Mouse (Mus musculus) adrenal gland, adult 2 months (tissue): Measurements from ENCODE around the gene Plxna4. TPM values are rescaled to one million over a fixed set of nuclear protein-coding genes. Genes with fewer than 3 reads are reported as not detected.

Experiments
- DNase-seq: peaks from one replicate; pipeline ENCODE4 v3.0.0; 2021
- polyA plus RNA-seq: library from polyadenylated mRNA; depleted of rRNA; stranded (reverse); fragments of >200 nt; gene quantifications from 2 replicates; pipeline ENCODE4 v1.2.3, GENCODE M21; 2012
- total RNA-seq, 2 experiments: library from RNA; stranded (reverse); gene quantifications; 2 replicates each; pipeline ENCODE4 v1.2.3; 2021

Gene Plxna4
- total and polyA plus RNA-seq, 3 experiments, result 1.7 to 6.4 (median 4.9) TPM

- DNase-seq, result no peak
Observed at GRCm38 (mm10) chr6:32406316-32407095, 181.5 kb downstream of the Plxna4 start.

- DNase-seq, result no peak
Observed at GRCm38 (mm10) chr6:32402560-32403235, 185.3 kb downstream of the Plxna4 start.

GRCm38 (mm10) chr6:32398261-32398660, 189.7 kb downstream of the Plxna4 start:
- DNase-seq, result peak; percentile 7

DNA sequence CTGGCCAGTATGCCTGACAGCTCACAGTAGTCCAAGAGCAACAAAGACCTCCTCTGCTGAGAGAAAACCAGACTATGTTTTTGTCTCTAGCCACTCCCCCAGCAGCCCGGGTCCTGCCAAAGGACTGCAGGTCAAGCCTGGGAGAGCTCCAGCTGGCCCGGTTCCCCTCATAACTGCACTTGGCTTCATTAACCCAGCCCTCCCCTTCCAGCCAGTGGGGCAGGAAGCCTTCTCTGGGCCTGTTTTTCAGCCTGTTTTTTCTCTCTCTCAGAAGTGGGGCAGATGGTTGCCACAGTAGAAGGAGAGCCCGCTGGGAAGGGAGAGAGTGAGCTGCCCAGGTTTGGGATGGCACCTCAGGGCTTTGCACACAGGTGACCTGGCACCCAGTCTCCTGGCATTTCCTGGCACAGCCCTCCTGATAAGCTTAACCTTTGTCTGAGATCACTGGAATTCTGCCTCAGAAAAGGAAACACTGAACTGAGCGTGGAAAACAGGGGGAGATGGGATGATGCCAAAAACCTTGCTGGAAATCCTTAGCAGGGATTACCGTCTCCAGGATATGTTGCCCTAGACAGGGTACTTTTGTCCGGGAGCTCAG, 190.8 kb downstream of the Plxna4 start:
- peak; percentile 90 for DNase-seq

GRCm38 (mm10) chr6:32395415-32395814, 192.6 kb downstream of the Plxna4 start:
- peak; percentile 20 for DNase-seq

GRCm38 (mm10) chr6:32392262-32392661, 195.7 kb downstream of the Plxna4 start:
- DNase-seq, result no peak

DNA sequence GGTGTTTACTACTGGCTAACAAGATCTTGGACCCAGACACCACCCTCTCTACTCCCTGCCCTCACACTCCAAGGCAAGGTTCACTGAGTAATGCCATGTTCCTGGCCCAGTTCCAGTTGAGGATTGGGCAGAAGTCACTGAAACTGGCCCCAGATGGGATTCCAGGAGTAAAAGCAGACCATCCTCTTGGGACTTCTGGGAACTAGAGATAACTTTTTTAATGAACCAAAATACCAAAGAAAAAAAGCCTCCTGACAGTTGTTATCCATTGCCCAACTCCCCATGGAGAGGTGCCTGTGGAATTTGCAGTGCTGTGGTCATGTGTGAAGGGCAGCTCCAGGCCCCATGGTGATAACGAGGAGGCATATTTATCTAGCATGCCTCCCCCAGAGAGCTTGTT, 199.7 kb downstream of the Plxna4 start:
- DNase-seq, result peak; percentile 30

- no peak for DNase-seq
Observed at GRCm38 (mm10) chr6:32386915-32387314, 201.1 kb downstream of the Plxna4 start.

GRCm38 (mm10) chr6:32384937-32385336, 203.1 kb downstream of the Plxna4 start:
- DNase-seq, result no peak

DNA sequence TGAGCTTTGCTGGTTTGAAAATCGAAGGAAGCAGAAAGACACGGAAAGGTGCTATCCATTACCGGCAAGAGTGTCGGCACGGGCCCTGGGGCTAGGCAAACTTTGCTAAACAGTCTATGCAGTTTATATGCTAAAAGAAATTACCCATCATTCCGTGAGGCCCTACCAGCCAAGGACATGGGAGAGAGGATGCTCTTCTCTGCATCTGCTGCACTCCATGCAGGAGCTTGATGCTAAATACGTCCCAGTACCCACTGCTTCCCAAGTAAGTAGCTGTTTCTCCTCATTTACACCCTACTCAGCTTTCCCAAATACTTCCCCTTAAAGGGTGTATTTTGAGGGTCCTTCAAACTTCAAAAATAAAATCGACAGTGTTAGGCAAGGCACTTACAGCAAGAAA, 203.6 kb downstream of the Plxna4 start:
- DNase-seq, result no peak

GRCm38 (mm10) chr6:32381516-32381915, 206.5 kb downstream of the Plxna4 start:
- DNase-seq, result no peak

DNA sequence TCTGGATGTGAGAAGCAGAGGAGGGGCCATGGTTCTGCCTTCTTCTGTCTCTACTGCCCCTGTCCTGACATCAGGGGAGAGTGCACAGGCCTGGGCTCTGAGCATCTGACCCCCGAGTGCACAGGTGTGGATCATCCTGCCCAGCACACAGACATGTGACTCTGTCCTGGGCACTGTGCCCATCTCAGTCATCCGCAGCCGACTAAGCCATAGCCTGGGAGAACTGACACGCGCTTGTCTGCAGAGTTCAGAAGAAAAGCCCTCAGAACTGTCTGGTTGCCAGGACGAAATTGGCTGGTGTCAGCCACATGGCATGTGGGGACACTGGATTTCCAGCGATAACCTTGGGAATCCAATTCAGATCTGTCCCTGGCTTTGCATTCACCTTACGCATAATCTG, 210.8 kb downstream of the Plxna4 start:
- DNase-seq, result peak; percentile 47

GRCm38 (mm10) chr6:32373931-32374361, 214.0 kb downstream of the Plxna4 start:
- DNase-seq, result no peak

DNA sequence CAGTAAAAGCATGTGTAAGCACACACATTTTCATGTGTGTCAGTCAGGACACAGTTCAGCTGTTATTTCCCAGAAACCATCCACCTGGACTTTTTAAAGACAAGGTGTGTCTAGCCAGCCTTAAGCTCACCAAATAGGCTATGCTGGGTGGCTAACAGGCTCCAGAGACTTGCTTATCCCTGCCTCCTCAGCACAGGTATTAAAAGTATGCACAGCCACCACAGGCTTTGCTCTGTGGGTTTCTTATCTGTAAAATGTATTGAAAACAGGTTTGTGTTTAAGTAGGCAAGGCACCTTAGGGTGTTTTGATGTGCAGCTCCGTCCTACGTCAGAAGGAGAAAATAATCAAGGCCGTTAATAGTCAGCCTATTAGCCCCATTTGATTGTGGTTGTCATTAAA, 218.9 kb downstream of the Plxna4 start:
- no peak for DNase-seq

- DNase-seq, result no peak
Observed at GRCm38 (mm10) chr6:32368408-32368807, 219.6 kb downstream of the Plxna4 start.

- DNase-seq, result no peak
Observed at GRCm38 (mm10) chr6:32364933-32365332, 223.1 kb downstream of the Plxna4 start.

DNA sequence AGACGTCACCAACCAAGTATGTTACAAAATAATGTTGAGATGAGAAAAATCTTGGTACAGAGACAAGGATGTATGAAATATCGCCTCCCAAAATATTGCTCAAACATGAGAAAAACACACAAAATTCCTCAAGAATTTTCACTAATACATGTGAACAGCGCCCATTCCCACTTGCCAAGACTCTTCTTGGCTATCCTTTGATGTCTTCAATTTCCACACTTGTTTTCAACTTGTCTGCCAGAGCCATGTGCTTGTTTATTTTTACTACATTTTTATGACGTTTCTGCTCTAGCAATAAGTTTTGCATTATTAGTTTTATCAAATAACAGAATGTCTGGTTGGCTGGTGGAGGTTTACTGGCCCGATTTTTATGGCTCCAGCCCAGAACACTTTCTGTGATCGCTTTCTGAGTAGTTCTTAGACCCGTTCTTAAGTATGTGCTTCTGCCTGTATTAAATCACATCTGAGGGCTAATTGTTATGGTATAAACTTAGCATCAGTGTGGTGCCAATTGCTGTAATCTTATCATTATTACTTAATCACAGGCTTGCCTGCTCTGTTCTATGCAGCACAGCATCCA, 224.4 kb downstream of the Plxna4 start:
- DNase-seq, result no peak

DNA sequence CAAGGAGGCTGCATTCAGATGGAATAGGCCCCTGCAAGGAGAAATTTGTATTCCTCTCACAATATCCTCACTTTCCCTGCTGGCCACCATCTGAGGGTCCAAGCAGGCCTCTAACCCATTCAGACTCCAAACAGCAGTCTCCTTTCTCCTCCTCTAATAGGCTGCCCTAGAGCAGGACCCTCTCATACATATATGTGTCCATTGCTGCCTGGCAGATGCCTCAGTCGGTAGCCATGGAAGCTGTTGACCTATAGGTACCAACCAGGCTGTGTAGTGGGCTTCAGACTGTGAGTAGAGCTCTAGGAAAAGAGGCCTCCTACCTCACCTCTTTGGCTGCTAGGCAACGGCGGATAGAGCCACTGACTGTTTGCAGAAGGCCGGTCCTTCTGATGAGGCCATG, 225.6 kb downstream of the Plxna4 start:
- DNase-seq, result no peak

DNA sequence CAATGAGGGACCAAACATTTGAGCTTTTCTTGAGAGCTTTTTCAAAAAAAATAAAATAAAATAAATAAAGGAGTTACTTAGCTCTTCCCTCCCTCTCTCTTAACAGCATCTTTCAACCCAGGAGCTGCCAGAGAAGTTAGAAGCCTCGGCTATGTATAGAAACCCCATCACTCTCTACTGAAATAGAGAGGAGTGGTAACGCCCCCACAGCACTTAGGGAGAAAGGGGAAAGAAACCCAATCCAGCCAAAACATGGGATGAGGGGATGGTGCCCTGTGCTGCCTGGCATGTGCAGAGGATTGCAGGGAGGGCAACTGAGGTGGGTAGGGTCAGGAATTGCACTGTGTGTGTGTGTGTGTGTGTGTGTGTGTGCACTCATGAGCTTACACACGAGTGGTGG, 228.3 kb downstream of the Plxna4 start:
- DNase-seq, result no peak

DNA sequence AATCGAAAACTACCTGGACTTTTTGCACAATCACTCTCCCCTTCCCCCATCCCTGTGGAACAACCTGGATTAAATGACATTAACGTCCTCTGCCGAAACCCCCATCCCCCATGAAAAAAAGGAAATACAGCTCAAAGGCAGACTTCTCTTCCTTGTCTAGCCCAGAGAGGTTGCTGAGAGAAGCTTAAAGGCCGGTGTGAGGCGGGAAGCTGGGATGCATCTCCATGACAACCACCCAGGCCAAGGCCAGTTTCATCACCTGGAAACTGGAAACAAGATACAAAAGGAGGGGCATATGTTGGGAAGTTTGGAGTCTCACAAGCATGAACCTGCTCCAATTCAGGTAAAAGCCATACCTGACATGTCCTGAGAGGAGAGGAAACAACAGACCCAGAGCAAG, 230.5 kb downstream of the Plxna4 start:
- DNase-seq, result no peak

DNA sequence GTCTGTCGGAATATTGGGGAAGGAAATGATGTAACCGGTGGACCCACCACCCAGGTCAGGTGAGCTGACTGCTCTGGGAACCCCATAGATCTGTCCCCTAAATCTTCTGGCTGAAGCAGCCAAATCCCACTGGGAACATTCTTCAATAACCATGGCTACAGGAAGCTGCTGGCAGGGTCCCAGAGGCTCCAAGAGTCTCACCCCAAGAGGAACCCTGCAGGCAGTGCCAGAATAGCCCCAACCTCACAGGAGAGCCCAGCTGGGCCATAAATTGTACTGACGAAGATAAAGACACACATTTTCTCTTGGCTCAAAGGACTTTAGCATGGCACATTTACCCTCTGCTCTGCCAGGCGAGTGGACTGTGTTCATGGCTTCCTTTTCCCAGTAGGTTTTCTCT, 232.4 kb downstream of the Plxna4 start:
- peak; percentile 15 for DNase-seq

DNA sequence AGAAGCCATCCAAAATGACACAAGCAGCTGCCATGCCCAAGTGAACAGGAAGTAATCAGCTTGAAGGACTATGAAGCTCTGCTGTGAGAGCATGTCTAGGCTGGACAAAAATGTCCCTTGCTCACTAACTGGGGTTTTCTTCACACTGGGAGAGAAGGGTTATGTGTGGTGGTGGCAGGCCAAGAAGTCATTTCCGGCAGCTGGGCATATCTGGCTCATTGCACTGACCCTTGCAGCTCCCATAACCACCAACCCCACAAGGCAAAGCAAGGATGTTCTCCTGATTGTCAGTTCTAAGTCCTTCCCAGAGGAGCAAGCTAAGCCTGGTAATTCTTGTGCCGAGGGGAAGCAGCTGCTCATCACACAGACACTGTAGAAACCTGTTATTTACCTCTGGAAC, 239.0 kb downstream of the Plxna4 start:
- DNase-seq, result no peak

GRCm38 (mm10) chr6:32348126-32348525, 239.9 kb downstream of the Plxna4 start:
- DNase-seq, result no peak
